ENCODE assay signal across 16 mouse cellular contexts in genomic region chr9:76007342-76007970, GRCm38 (mm10). TPM values are rescaled to one million over a fixed set of nuclear protein-coding genes. Genes with fewer than 3 reads are reported as not detected.
DNase-seq lines count a peak whose midpoint lies in the region; ATAC-seq lines count a peak whose summit lies in the region.
"Had no signal": no experiment of that assay in that cellular context is flagged by ENCODE, and none has a peak within 500 bp of the region (broad histone marks: within the 10 kb centered on the region; RNA-seq: fewer than 3 reads in every experiment).

No protein-coding gene starts in this region.

- no peak overlapping the region; the same call in 1 of the 2 replicates for H3K4me2 ChIP-seq in lung, embryonic 15.5 days
- H3K4me2 ChIP-seq in forebrain, embryonic 14.5 days (ENCODE audit: low read length): no peak overlapping the region
- H3K4me2 ChIP-seq: embryonic facial prominence, embryonic 12.5 days; hindbrain, embryonic 14.5 days; liver, embryonic 15.5 days had no signal

- H3K4me3 ChIP-seq in lung, embryonic 15.5 days: no peak overlapping the region
- no peak overlapping the region for H3K4me3 ChIP-seq in forebrain, embryonic 14.5 days (ENCODE audit: low read depth, low read length)
- H3K4me3 ChIP-seq: embryonic facial prominence, embryonic 12.5 days; liver, embryonic 15.5 days; midbrain, embryonic 10.5 days had no signal

- no peaks in the 10 kb centered on the region for H3K9me3 ChIP-seq in lung, embryonic 15.5 days
- H3K9me3 ChIP-seq in forebrain, embryonic 14.5 days (replicated peaks; ENCODE audit: control insufficient read depth, low read length): no peaks in the 10 kb centered on the region
- H3K9me3 ChIP-seq: embryonic facial prominence, embryonic 12.5 days; liver, embryonic 15.5 days; midbrain, embryonic 10.5 days had no signal

- H3K27me3 ChIP-seq in lung, embryonic 15.5 days: no peaks in the 10 kb centered on the region
- H3K27me3 ChIP-seq in forebrain, embryonic 14.5 days (replicated peaks; ENCODE audit: control insufficient read depth, insufficient read depth, low read length): no peaks in the 10 kb centered on the region
- H3K27me3 ChIP-seq: embryonic facial prominence, embryonic 12.5 days; liver, embryonic 15.5 days had no signal

- peak; percentile 93 for ATAC-seq in lung, embryonic 15.5 days (ENCODE audit: borderline replicate concordance, extremely low read depth, low FRiP score, low TSS enrichment)
- ATAC-seq in forebrain, embryonic 14.5 days: no peak
- ATAC-seq: intestine, embryonic 16.5 days had no signal

- DNase-seq in kidney, postnatal 10 days: peak; percentile 20
- DNase-seq in kidney, adult 9 months: no peak
- DNase-seq in embryo, embryonic 10.5 days (ENCODE audit: low spot score): peak; percentile 61
- peak; percentile 72 for DNase-seq in skeletal muscle tissue, adult 2 months (ENCODE audit: low read depth, low spot score)
- DNase-seq in forebrain, embryonic 14.5 days (ENCODE audit: low spot score): no peak
- DNase-seq in cerebellum, adult 11 months: no peak
- no peak for DNase-seq in B cell, adult 2 months
- DNase-seq: adrenal gland, adult 2 months; cerebellum, adult 8-10 months; heart, postnatal 10 days had no signal

- peak overlapping the region; percentile 89 for H3K27ac ChIP-seq in lung, embryonic 15.5 days
- H3K27ac ChIP-seq in forebrain, embryonic 14.5 days (ENCODE audit: low read depth, low read length): no peak overlapping the region
- H3K27ac ChIP-seq: embryonic facial prominence, embryonic 12.5 days; hindbrain, embryonic 14.5 days; liver, embryonic 15.5 days; midbrain, embryonic 10.5 days had no signal

- 24% methylated on average over 6 of the region's 6 CpGs for WGBS in lung, embryonic 15.5 days
- 61% methylated on average over 6 of the region's 6 CpGs for WGBS in forebrain, embryonic 14.5 days

- no peaks in the 10 kb centered on the region for H3K36me3 ChIP-seq in lung, embryonic 15.5 days
- H3K36me3 ChIP-seq in forebrain, embryonic 14.5 days (ENCODE audit: control insufficient read depth, insufficient read depth, low read length): no peaks in the 10 kb centered on the region
- H3K36me3 ChIP-seq: embryonic facial prominence, embryonic 12.5 days; liver, embryonic 15.5 days; midbrain, embryonic 10.5 days had no signal

- no peak overlapping the region for H3K9ac ChIP-seq in lung, embryonic 15.5 days
- no peak overlapping the region for H3K9ac ChIP-seq in forebrain, embryonic 14.5 days (ENCODE audit: low read length)
- H3K9ac ChIP-seq: embryonic facial prominence, embryonic 12.5 days; hindbrain, embryonic 14.5 days; liver, embryonic 15.5 days had no signal

- peaks cover 36% of the 10 kb centered on the region for H3K4me1 ChIP-seq in lung, embryonic 15.5 days
- H3K4me1 ChIP-seq in forebrain, embryonic 14.5 days (ENCODE audit: control insufficient read depth, insufficient read depth, low read length): no peaks in the 10 kb centered on the region
- H3K4me1 ChIP-seq: embryonic facial prominence, embryonic 12.5 days; midbrain, embryonic 10.5 days had no signal

RNA-seq across cellular contexts. Expression of gene Hmgcll1, which starts 7.2 kb away (rescaled TPM):
- polyA plus RNA-seq in lung, embryonic 15.5 days (2015; fragmentation: Nextera tagmentation; extraction: Ambion mirVana): 8.8 and 9.9 TPM in 2 replicates
- polyA plus RNA-seq in forebrain, embryonic 14.5 days (2014; fragmentation: Nextera tagmentation; extraction: Ambion mirVana): 17.2 and 21.5 TPM in 2 replicates

Comparison
In these comparisons a context has a peak if more than half of its experiments do, and no peak if none do; other contexts are left out.
1. DNase-seq: peak in kidney, postnatal 10 days (single experiment), embryo, embryonic 10.5 days (single experiment) and skeletal muscle tissue, adult 2 months (single experiment); none in kidney, adult 9 months (single experiment), forebrain, embryonic 14.5 days (single experiment), cerebellum, adult 11 months (single experiment) and B cell, adult 2 months (0 of 2).